Mouse (Mus musculus) gastrocnemius, postnatal 14 days (tissue): ENCODE results near the gene Ankrd23. TPM values are rescaled to one million over a fixed set of nuclear protein-coding genes. Genes with fewer than 3 reads are reported as not detected.
"Not testable (repeated sequence)": the region's sequence is repeated elsewhere in the genome, so short reads cannot be mapped to it uniquely, and the experiment has no call there.

ENCODE experiments used
- DNase-seq: peaks from one replicate; pipeline ENCODE4 v3.0.0; 2021; ENCODE audit warnings: mixed read lengths
- intact Hi-C: fragments of 180-260 bp; cut with DNase I; formaldehyde crosslinking; loops from one replicate; pipeline ENCODE4 v1.15.1; 2025; ENCODE audit warnings: low total_unique reads
- long read RNA-seq, 2 experiments: library from polyadenylated mRNA; stranded (forward); transcript quantifications; one replicate each; pipeline ENCODE4 v2.0.0; 2021
- total RNA-seq, 2 experiments: library from RNA; stranded (reverse); gene quantifications; 2 replicates each; pipeline ENCODE4 v1.2.3; 2021

Ankrd23 gene
- total RNA-seq: 1,000 to 10,000 TPM; 1,005 to 1,120 TPM
- long read RNA-seq, experiment 1, transcript Ankrd23-201 (9 exons, 1,964 nt): major isoform, 1,035 of 1,376 reads
- long read RNA-seq, experiment 1, partial matches to known transcripts: 155 of 1,376 reads
- long read RNA-seq, experiment 1, other reads (novel, unspliced or antisense): 184 of 1,376 reads
- long read RNA-seq, experiment 2, transcript Ankrd23-201 (9 exons, 1,964 nt): major isoform, 1,352 of 1,707 reads
- long read RNA-seq, experiment 2, partial matches to known transcripts: 222 of 1,707 reads
- long read RNA-seq, experiment 2, other reads (novel, unspliced or antisense): 129 of 1,707 reads

DNA sequence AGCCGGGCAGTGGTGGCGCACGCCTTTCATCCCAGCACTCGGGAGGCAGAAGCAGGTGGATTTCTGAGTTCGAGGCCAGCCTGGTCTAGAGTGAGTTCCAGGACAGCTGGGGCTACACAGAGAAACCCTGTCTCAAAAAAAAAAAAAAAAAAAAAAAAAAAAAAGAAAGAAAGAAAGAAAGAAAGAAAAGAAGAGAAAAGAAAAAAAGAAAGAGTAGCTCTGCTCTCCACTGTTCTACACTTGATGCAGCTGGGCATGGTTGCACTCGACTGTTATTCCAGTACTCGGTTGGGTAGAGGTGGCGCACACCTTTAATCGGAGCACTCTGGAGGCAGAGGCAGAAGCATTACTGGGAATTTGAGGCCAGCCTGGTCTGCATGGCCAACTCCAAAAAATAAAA lies at the start of gene Ankrd23:
Ankrd23 (minus strand) TSS at position 101 of the 400 bp plus-strand sequence.
- DNase-seq, intact Hi-C loops: not testable (repeated sequence)

DNA sequence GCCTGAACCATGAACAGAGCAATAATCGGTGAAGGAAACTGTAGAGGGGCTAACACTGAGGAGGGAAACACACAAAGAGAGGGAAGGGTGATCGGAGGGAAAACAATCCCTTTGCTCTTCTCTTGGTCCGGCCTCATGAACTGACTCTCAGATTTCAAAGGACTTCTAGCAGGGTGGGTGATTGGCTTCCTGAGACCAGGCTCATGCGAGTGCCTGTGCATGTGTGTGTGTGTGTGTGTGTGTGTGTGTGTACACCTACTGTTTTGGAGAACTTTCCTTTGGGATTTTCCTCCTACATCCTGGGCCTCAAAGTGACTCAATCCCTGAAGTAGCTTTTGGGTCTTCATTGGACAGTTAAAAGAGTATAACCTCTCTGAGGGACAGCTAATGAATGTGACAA lies 49.6 kb upstream of the Ankrd23 start:
- DNase-seq: no peak
- intact Hi-C loops: no loop called here

DNA sequence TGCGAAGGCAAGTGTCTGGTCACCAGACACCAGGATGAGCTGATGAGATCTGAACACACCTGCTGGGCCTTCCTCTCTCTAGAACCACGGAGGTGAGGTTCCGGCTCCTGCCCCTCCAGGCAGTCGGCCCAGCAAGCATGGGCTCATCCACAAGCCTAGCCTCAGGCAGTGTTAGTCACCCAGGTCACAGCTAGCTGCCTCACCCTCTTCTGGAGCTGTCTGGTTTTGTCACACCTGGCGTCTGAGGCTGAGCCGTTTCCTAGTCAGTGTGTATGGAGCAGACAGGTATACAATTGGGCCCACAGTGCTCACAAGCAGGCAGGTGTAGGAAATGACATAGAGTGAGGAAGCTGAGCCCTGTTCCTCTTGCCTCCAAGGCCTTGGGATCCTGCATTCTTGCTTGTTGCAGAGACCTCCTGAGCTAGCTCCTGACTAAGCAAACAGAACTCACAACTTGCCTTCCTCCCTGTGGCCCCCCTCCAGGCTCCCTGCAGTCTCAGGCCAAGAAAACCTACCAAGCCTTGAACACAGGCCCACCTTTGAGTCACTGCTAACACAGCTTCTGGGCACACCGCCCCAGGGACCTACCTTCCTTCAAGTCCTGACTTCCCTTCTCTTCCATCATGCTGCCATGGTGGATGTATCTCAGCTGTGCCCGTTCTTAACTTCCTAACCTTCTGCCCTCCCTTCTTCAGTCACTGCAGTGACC lies 46.9 kb upstream of the Ankrd23 start:
- intact Hi-C loops: no loop called here
- no peak for DNase-seq

DNA sequence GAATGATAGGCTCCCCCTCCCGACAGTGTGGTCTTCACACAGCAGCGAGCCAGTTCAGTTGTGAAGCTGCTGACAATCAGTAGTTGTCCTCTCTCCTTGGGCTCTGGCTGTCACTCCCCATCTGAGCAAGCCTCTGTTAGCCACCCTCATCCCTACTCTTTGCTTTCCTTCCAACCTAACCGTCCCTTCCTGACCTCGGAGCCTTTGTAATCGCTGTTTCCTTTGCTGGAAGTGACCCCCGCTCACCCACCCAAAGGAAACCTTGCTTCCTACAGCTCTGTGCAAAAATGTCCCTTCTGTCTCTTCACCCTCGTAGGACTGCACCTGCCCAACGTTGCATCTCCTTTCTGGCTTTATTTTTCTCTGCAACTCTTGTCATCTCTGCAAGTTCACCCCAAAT lies 45.5 kb upstream of the Ankrd23 start:
- intact Hi-C loops: no loop called here
- DNase-seq: no peak

DNA sequence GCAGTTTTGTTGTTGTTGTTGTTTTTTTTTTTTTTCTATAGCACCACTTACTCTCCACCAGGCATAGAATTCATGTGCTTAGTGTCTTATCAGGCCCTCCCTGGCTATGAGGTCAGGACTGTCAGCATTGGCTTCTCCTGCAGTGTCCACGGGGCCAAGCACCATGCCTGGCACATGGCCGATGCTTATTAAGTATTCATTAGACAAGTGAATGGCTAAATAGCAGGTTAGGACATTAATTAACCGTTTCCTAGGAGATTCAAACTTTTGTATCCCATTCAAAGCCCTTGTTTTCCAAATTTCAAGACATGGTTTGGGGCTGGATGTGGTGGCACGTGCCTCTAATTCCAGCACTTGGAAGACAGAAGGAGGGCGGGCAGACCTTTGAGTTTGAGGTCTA lies 44.6 kb upstream of the Ankrd23 start:
- intact Hi-C loops: no loop called here
- no peak for DNase-seq

DNA sequence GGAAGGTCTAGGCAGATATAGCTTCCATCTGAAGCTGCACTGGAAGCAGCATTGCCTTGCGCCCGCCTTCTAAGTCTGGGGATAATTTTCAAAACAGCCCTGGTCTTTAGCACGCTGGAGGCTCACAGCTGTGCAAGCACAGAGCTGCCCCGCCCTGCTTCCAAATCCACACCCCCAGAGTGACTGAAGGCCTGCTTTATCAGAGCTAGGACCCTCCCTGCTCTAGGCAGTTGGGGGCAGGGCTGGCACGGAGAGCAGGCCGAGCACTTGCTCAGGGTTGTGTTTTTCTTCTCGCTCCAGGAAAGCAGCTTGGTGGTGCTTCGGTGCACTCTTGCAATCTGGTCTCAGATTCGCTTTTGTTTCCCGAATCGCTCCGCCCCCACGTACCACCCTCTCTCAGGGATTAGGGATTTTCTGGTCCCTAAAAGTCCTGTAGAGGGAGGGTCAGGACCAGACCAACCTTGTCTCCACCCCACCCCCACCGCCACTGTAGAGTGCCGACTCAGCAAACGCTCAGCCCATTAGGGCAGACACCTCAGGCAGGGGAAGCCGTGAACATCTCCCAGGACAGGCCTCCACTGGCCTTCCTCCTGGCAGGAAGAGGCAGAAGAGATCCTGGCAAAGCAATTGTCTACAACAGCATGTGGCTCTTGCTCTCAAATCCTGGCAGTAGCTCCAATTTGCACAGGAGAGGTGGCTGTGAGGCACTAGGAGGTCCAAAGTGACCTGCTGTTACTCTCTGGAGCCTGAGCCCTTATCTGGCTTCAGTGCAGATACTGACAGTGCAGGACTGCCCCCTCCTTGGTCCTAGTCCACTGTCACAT lies 43.9 kb upstream of the Ankrd23 start:
- peak; percentile 79 for DNase-seq
- intact Hi-C loops: no loop called here

DNA sequence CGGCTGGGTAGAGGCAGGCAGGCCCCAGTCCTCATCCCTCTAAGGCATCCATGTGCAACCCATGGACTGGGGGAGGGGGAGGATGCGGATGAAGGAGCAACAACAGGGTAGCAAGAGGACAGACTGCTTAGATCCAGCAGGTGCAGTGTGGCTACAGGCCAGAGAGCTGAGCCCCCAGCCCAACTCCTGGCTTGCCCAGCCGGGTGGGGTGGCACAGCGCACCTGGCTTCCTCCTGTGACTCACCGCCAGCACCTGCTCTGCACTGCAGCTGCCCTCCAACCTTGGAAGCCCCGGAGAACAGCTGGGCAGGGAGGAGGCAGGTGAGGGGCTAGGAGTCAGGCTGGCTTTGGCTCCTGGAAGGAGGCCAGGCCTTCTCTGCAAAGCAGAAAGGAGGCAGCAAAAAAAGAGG lies 43.3 kb upstream of the Ankrd23 start:
- intact Hi-C loops: no loop called here
- DNase-seq: no peak

DNA sequence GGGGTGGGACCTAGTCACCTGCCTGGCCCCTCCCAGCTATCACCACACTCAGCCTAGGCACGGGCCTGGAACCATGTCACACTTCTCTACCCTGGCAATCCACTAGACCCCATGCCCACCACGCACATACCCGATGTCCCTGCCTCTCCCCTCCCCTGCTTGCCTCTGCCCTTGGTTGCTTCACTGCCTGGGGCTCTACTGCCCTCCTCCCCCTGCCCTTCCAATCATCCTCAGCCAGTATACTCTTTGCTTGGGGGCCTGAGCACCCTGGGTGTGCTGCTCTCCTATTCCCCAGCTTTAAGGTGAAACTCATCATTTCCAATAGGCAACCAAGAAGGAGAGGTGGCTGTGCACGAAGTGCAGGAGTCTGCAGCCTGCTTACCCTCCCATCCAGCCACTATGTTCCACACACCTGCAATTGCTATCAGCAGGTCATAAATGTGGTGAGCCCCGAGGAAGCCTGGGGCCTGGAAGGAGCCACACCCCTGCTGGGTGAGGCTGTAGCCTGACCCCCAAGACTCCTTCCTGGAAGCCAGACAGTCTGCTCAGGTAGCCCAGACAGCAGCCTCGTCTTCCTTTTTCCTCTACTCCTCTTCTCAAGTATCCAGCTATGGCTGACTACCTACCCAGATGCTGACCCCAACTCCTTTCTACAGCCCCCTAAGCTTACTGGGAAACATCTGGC lies 40.5 kb upstream of the Ankrd23 start:
- intact Hi-C loops: no loop called here
- DNase-seq: no peak

DNA sequence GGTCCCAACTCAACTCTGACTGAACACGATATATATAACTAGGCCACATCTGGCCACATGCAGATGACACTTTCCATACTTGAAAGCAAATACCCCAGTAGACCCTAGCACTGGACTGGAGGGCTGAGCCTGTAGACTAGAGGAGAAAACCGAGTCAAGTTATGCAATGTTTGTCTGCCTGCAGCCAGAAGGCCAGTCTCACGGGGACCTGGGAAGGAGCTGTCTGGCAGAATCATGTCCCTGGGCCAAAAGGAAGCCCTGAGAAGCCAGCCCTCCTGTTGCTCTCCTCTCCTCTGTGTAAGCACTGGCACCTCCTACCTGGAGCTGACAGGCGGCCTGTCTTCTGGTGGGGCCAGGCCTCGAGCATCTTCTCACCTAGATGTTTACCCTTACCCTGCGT lies 38.7 kb upstream of the Ankrd23 start:
- intact Hi-C loops: no loop called here
- DNase-seq: no peak

DNA sequence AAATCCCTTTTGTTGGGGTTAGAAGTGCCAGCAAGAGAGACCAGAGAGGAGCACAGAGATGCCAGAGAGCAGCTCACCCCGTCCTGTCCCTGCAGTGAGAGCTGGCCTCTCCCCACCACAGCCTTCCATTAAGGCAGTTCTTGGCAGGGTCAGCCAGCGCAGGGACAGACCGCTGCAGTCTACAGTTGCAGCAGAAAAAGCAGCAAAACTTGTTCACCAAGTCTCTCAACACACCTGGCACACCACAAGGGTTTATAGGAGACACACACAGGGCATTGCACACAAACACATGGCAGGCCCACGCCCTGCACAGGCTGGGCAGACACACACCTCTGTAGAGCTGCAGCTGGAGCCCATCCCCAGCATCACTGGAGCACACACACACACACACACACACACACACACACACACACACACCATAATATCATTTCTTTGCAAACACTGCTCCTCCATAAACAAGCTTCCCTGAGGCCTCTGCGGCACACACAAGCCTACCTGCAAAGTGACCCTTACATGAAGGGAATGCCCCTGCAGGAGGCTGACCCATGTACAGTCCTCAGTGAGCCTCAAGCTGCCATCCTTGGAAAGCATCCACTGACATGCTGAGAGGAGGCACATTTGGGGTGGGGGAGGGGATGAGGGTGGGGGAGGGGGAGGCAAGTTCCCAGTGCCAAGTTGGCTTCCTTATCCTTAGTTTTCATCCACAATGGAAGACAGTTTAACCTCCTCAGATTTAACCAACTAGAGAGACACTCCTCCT lies 37.7 kb upstream of the Ankrd23 start:
- no peak for DNase-seq
- intact Hi-C loops: no loop called here

DNA sequence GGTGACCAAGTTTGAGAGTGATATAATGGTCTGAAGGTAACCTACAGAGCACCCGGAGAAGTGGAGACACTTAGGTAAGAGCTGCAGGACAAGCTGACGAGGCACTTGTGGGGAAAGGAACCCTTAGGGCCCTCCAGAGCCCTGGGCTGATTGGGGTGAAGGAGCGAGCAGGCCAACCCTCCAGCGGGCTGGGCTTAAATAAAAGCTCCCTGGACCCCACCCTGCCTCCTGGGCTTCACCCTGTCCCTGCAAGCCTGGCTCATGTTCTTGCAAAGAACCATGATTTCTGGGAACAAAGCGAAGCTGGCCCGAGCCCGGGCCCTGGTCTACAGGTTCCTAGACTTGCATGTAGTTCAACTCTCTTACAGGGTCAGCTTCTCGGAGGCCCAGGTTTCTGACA lies 36.8 kb upstream of the Ankrd23 start:
- no peak for DNase-seq
- intact Hi-C loops: loop anchor here (2.0 kb wide), 1 partner anchor 43 kb away; no protein-coding TSS in a partner anchor

DNA sequence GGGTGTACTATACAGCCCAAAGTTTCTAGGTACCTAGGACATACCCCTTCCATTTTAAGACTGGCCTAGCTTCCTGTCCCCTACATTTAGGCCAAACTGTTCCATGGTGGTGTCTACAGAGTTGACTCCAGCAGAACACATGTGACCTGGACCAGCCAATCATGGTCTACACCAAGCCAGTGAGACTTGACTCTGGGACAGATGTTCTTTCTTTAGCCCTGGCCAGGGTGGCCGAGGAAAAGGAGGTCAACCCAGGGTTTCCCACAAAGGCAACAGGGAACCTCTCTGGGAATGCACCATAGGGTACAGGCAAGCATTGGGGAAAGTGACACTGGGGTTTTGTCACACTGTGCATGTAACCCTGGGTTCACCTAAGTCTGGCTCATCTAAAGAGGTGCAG lies 36.0 kb upstream of the Ankrd23 start:
- intact Hi-C loops: loop anchor here (2.0 kb wide), 1 partner anchor 44 kb away; no protein-coding TSS in a partner anchor
- DNase-seq: no peak

DNA sequence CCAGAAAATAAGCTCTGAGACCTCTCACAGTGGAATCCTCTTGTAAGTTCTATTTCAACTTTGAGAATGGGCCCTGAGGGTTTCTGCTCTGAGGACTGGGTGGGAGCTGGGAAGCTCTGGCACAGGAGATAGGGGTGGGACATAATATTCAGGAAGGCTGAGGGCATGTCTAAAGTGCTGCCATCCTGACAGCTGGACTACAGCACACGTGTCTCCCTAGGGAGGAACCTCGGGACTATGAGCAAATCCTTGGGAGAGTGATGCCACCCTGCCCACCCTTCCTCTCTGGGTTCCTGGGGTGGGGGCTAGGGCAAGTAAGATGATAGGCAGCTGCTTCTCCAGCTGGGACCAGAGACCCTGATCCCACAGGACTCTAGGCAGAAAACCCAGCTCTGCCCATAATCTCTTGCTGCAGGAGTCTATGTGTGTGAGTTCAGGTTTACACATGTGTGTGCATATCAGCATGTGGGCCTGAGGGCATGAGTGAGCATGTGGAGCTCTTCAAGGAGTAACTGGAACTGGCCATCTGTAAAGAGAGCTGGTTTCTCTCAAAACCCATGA lies 35.5 kb upstream of the Ankrd23 start:
- no peak for DNase-seq
- intact Hi-C loops: loop anchor here (2.0 kb wide), 1 partner anchor 45 kb away; no protein-coding TSS in a partner anchor

DNA sequence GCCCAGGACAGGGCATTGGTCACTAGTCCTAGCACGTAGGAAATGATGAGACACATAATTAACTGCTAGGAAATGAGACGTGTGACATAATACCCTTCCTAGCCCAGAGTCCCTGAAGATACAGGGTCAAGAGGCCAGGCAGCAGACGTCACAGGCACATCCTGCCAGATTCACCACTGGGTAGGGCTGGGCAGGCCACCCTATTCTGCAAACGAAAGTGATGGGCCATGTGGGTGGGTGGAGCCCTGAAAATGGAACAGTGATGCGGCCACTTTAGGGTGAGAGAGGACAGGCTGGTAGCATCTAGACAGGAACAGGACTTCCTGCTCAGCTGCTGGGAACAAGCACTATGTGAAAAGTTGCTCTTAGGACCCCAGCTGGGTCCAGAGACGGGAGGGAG lies 34.9 kb upstream of the Ankrd23 start:
- intact Hi-C loops: loop anchor here (2.0 kb wide), 1 partner anchor 45 kb away; no protein-coding TSS in a partner anchor
- DNase-seq: peak; percentile 65

DNA sequence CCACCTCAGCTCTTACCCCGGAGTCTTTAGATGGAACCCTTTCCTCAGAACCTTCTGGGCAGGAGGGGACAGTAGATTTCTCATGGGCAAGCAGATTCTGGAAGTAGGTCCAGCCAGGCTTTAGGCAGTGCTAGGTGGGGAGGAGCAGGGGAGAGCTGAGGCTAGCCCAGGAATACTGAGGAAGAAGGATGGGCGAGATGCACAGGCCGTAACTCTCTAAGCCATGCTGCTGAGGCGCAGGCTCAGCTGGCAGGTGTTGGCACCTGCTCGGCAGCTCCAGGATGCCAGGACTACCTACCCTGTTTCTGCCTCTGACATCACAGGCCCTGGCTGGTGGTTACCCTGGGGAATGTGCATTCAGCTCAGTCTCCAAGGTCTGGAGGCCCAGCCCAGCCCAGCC lies 33.6 kb upstream of the Ankrd23 start:
- no peak for DNase-seq
- intact Hi-C loops: no loop called here

DNA sequence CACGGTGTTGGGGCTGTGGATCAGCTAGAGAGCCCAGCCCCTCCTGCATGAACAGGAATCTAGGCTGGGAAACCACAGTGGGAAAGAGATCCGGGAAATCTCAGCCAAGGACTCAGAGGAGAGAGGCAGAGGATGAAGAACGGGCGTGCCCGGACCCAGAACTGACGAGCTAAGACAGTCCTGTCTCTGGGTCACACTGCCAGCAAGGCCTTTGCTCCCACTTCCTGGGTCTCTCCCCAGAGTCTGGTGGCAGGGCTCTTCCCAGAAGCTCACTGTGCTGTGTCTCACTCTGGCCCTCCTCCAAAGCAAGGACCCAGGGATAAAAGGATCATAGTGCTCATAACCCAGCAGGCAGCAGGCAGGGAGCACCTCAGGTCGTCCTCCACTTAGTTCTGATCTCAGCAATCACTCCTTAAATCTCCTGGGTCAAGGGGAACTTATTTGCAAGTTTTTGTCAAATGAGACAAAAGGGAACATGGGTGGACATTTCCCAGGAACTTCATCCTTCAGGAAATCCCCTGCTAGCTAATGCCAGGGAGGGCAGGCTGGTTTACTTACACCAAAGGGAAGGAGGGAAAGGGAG lies 33.1 kb upstream of the Ankrd23 start:
- no peak for DNase-seq
- intact Hi-C loops: no loop called here

DNA sequence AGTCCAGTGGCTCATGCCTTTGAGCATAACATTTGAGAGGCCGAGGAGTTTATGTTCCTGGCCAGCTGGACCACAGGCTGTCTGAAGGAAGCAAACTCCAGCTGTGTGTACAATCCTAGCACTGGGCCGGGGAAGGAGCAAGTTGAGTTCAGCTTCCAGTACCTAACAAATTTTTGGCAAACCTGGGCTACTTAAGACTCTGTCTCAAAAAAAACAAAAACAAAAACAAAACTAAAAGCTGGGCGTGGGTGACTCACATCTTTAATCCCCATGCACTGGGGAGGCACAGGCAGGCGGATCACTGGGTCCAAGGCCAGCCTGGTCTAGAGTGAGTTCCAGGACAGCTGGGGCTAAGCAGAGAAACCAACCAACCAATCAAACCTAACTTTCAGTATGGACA lies 32.1 kb upstream of the Ankrd23 start:
- DNase-seq: peak; percentile 47
- intact Hi-C loops: no loop called here
